Mouse (Mus musculus) midbrain, postnatal 0 days (tissue): ENCODE results near the gene Tef. TPM values are rescaled to one million over a fixed set of nuclear protein-coding genes. Genes with fewer than 3 reads are reported as not detected.
A peak's percentile ranks its signal among the peaks of the same experiment; 100 is the strongest.

Experiments used
- ATAC-seq: fragments of 200-750 bp; cut with Nextera tagmentation; 2 replicates; pipeline ENCODE4 v1.8.0; 2017; ENCODE audit warnings: moderate number of reproducible peaks, mild to moderate bottlenecking, moderate TSS enrichment, moderate library complexity; ENCODE audit not compliant: low FRiP score
- DNase-seq: peaks from one replicate; pipeline ENCODE4 v3.0.0-alpha.2; 2015; ENCODE audit warnings: low spot score
- H3K27ac ChIP-seq: fragments of 300-500 bp; sonication (generic); 2 replicates; pipeline ENCODE4 v1.5.1; 2014; ENCODE audit warnings: low read depth, mild to moderate bottlenecking, low read length, mixed read lengths
- H3K27me3 ChIP-seq: fragments of 300-500 bp; sonication (generic); 2 replicates; pipeline ENCODE4 v1.6.1; 2014; ENCODE audit warnings: low read length, control low read depth, mixed read lengths; ENCODE audit not compliant: insufficient read depth
- H3K36me3 ChIP-seq: fragments of 300-500 bp; sonication (generic); 2 replicates; pipeline ENCODE4 v1.6.1; 2014; ENCODE audit warnings: low read length, control low read depth, mixed read lengths; ENCODE audit not compliant: insufficient read depth
- H3K4me1 ChIP-seq: fragments of 300-500 bp; sonication (generic); 2 replicates; pipeline ENCODE4 v1.6.1; 2014; ENCODE audit warnings: mild to moderate bottlenecking, control low read depth, antibody characterized with exemption, low read length, mixed read lengths; ENCODE audit not compliant: insufficient read depth
- H3K4me2 ChIP-seq: fragments of 300-500 bp; sonication (generic); 2 replicates; pipeline ENCODE4 v1.6.1; 2014; ENCODE audit warnings: low read depth, mild to moderate bottlenecking, low read length, mixed read lengths; ENCODE audit not compliant: poor library complexity, severe bottlenecking
- H3K4me3 ChIP-seq: fragments of 300-500 bp; sonication (generic); 2 replicates; pipeline ENCODE4 v1.5.1; 2014; ENCODE audit warnings: low read depth, mild to moderate bottlenecking, low read length, moderate library complexity
- H3K9ac ChIP-seq: fragments of 300-500 bp; sonication (generic); replicated peaks from 2 replicates; pipeline ENCODE4 v1.6.1; 2014; ENCODE audit warnings: mild to moderate bottlenecking, low read length, moderate library complexity, mixed read lengths; ENCODE audit not compliant: poor library complexity, severe bottlenecking
- H3K9me3 ChIP-seq: fragments of 300-500 bp; sonication (generic); 2 replicates; pipeline ENCODE4 v1.6.1; 2016; ENCODE audit warnings: low read length, control low read depth
- CTCF ChIP-seq: IDR thresholded peaks from 2 replicates; pipeline ENCODE4 v1.5.1; 2016; ENCODE audit warnings: antibody characterized with exemption, mild to moderate bottlenecking
- WGBS: fragments of 180-500 bp; shearing (Covaris S2); extraction: QIAGEN DNeasy Blood & Tissue Kit; methylation state at CpG from one replicate; pipeline ENCODE4 v1.1.7; 2014; 5-methylcytosine and 5-hydroxymethylcytosine counted together
- polyA plus RNA-seq: library from polyadenylated mRNA; unstranded; fragments of >200 nt; fragmentation: Nextera tagmentation; extraction: Ambion mirVana; gene quantifications from 2 replicates; pipeline ENCODE4 v1.2.1, GENCODE M21; 2015
- total RNA-seq: library from RNA; depleted of rRNA; stranded (reverse); fragments of >200 nt; gene quantifications from 2 replicates; pipeline ENCODE4 v1.2.3, GENCODE M21; 2014

The Tef gene
- total and polyA plus RNA-seq, 2 experiments from 2014 or later = 25.4 to 60.6 TPM

DNA sequence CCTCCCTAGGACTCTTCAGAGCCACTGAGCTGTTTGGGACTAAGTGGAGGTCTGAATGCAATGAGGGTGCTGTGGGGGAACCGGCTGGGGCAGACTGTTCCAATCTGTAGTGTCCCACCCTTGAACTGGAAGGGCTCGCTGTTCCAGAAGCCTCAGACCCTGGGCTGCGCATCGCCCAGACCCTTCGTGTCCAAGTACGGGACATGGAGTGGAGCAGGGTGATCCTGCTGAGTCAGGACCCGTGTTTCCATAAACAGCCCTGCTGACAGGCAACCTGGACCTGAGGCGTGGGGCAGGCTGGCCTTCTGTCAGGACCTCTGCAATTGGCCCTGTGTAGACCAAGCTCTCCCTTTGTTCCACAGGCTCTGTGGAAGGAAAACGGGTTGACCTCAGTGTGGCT, 44.5 kb downstream of the Tef start:
- TF ChIP-seq CTCF = no peak
- no peaks in the 10 kb centered on the region for H3K4me1 ChIP-seq
- 87% methylated on average over 9 of the region's 9 CpGs for WGBS

DNA sequence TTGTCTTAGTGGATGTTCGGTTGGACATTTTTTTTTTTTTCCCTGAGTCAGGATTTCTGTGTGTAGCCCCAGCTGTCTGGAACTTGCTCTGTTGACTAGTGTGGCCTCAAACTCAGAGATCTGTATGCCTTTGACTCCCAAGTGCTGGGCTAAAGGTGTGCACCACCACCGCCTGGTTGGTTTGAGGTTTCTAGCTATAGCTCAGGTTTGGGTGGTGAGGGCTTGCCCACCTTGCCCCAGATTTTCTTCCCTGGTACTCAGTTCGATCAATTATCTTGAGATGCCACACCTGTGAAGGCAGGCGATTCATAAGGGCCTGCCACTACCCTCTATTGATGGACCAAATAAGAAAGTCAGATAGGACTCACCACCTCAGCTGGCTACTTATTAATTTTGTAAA, 44.9 kb downstream of the Tef start:
- peaks cover 32% of the 10 kb centered on the region for H3K36me3 ChIP-seq
- WGBS = 97% methylated on average over 4 of the region's 4 CpGs
- TF ChIP-seq CTCF = no peak
- H3K4me1 ChIP-seq = no peaks in the 10 kb centered on the region
- H3K27ac ChIP-seq = no peak overlapping the region
- ATAC-seq (no peak), DNase-seq (no peak)
- no peaks in the 10 kb centered on the region for H3K27me3 ChIP-seq
- H3K9me3 ChIP-seq = no peaks in the 10 kb centered on the region
- H3K4me3 ChIP-seq = no peak overlapping the region
- no peak overlapping the region for H3K9ac ChIP-seq
- no peak overlapping the region for H3K4me2 ChIP-seq

More for the DNA sequence above, 44.5 kb downstream of the Tef start:
- H3K27ac ChIP-seq = no peak overlapping the region
- no peak overlapping the region for H3K9ac ChIP-seq
- H3K36me3 ChIP-seq = peaks cover 31% of the 10 kb centered on the region
- ATAC-seq = no peak
- no peak overlapping the region for H3K4me2 ChIP-seq
- DNase-seq = no peak
- H3K4me3 ChIP-seq = no peak overlapping the region
- no peaks in the 10 kb centered on the region for H3K9me3 ChIP-seq
- no peaks in the 10 kb centered on the region for H3K27me3 ChIP-seq

DNA sequence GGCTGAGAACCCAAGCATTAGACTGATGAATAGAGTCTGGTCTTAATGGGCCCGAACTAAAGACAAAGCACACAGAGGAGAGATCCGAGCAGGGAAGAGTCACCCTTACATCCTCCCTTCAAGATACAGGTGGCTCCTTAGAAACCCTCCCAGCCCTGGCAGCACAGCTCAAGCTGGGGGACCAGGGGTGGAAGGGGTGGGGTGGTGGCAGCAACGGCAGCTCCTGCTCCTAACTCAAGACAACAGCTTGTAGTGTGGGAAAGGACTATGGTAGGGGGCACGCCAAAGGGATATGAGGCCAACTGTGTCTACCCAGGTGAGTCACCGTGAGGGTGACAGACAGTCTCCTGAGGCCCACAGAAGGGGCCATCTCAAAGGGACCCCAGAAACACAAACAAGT, 45.6 kb downstream of the Tef start:
- no peaks in the 10 kb centered on the region for H3K27me3 ChIP-seq
- WGBS = 93% methylated on average over 5 of the region's 5 CpGs
- DNase-seq (no peak), ATAC-seq (no peak)
- no peak overlapping the region for H3K9ac ChIP-seq
- peaks cover 32% of the 10 kb centered on the region for H3K36me3 ChIP-seq
- H3K4me2 ChIP-seq = no peak overlapping the region
- no peak overlapping the region for H3K4me3 ChIP-seq
- H3K4me1 ChIP-seq = no peaks in the 10 kb centered on the region
- no peak overlapping the region for H3K27ac ChIP-seq
- H3K9me3 ChIP-seq = no peaks in the 10 kb centered on the region
- no peak for TF ChIP-seq CTCF

DNA sequence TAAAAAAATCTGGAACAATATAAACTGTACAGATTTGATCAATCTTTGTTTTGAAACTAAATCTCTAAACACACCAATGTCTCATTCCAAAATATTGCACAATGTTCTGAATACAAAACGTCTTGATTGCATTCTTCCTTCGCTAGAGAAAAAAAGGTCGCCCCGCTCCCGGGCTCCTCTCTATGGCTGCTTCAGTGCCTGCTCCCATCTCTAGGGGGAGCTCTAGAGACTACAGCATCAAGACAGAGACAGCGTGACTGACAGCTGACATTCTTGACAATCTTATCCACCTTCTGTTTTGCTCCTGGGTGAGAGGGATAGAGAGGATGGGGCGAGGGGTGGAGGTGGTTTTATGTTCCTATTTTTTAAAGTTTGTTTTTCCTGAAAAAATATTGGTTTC, 46.1 kb downstream of the Tef start:
- Histone ChIP-seq H3K27ac (no peak overlapping the region), H3K4me2 (no peak overlapping the region), H3K36me3 (peaks cover 32% of the 10 kb centered on the region), H3K27me3 (no peaks in the 10 kb centered on the region), H3K4me3 (no peak overlapping the region), H3K9ac (no peak overlapping the region), H3K9me3 (no peaks in the 10 kb centered on the region), H3K4me1 (no peaks in the 10 kb centered on the region)
- TF ChIP-seq CTCF = peak; percentile 68
- ATAC-seq (no peak), DNase-seq (peak; percentile 54)
- WGBS = 26% methylated on average over 7 of the region's 7 CpGs

DNA sequence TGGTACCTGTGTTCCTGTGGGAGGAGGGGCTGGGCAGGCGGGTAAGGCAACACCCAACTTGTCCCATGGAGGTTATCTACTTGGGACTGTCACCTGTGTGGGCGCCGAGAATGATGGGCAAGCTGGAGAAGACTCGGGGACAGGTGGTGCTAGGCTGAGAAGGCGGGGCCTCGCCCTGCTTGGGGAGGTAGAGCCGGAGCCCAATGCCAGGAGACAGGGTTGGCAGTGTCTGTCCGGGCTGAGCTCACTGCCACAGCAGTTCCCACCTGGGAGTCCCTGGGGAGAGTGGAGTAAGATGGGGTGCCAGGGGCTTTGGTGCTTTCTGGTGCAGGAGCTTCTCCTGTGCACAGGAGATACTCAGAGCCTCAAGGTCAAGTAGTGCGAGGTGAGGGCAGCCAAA, 46.9 kb downstream of the Tef start:
- Histone ChIP-seq H3K9me3 (no peaks in the 10 kb centered on the region), H3K4me3 (no peak overlapping the region), H3K4me1 (no peaks in the 10 kb centered on the region), H3K4me2 (no peak overlapping the region), H3K36me3 (peaks cover 32% of the 10 kb centered on the region), H3K27ac (no peak overlapping the region), H3K9ac (no peak overlapping the region), H3K27me3 (no peaks in the 10 kb centered on the region)
- no peak for ATAC-seq
- no peak for DNase-seq
- 84% methylated on average over 9 of the region's 9 CpGs for WGBS
- TF ChIP-seq CTCF = no peak

DNA sequence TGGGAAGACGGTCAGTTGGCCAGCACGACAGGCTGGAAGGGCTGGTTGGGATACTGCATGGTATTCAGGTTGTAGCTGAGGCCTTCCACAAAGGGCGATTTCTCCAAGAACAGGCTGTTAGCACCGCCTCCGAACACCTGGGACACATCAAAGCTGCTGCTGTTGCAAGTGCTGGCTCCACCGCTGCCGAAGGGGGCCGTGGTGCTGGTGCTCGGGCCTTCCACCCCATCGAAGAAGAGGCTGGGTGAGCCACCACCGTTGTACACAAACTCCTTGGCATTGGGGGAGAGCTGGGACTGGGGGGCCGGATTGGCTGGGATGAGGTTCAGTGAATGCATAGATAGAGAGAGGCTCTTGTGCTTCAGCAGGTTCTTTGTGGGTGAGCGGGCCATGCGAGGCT, 48.5 kb downstream of the Tef start:
- DNase-seq (no peak), ATAC-seq (no peak)
- no peak for TF ChIP-seq CTCF
- Histone ChIP-seq H3K4me2 (no peak overlapping the region), H3K27me3 (no peaks in the 10 kb centered on the region), H3K9me3 (no peaks in the 10 kb centered on the region), H3K36me3 (peaks cover 32% of the 10 kb centered on the region), H3K27ac (no peak overlapping the region), H3K9ac (no peak overlapping the region), H3K4me1 (no peaks in the 10 kb centered on the region), H3K4me3 (no peak overlapping the region)
- WGBS = 89% methylated on average over 14 of the region's 14 CpGs
